Mouse (Mus musculus) embryonic facial prominence, embryonic 12.5 days (tissue): ENCODE results near the gene Gclc. TPM values are rescaled to one million over a fixed set of nuclear protein-coding genes. Genes with fewer than 3 reads are reported as not detected.

Experiments used
- ATAC-seq: fragments of 200-750 bp; cut with Nextera tagmentation; 2 replicates; pipeline ENCODE4 v1.8.0; 2017; ENCODE audit not compliant: insufficient number of reproducible peaks, insufficient read depth, low FRiP score, low TSS enrichment
- H3K27ac ChIP-seq: fragments of 300-500 bp; sonication (generic); 2 replicates; pipeline ENCODE4 v1.5.1; 2016; ENCODE audit warnings: mild to moderate bottlenecking
- H3K27me3 ChIP-seq: fragments of 300-500 bp; sonication (generic); 2 replicates; pipeline ENCODE4 v1.6.1; 2016; ENCODE audit warnings: mild to moderate bottlenecking, moderate library complexity
- H3K36me3 ChIP-seq: fragments of 300-500 bp; sonication (generic); 2 replicates; pipeline ENCODE4 v1.6.1; 2016; ENCODE audit warnings: mild to moderate bottlenecking
- H3K4me1 ChIP-seq: fragments of 300-500 bp; sonication (generic); 2 replicates; pipeline ENCODE4 v1.6.1; 2016
- H3K4me2 ChIP-seq: fragments of 300-500 bp; sonication (generic); replicated peaks from 2 replicates; pipeline ENCODE4 v1.6.1; 2016; ENCODE audit warnings: mild to moderate bottlenecking, moderate library complexity
- H3K4me3 ChIP-seq: fragments of 300-500 bp; sonication (generic); 2 replicates; pipeline ENCODE4 v1.5.1; 2016; ENCODE audit warnings: mild to moderate bottlenecking
- H3K9ac ChIP-seq: fragments of 300-500 bp; sonication (generic); 2 replicates; pipeline ENCODE4 v1.6.1; 2016; ENCODE audit warnings: mild to moderate bottlenecking, moderate library complexity
- H3K9me3 ChIP-seq: fragments of 300-500 bp; sonication (generic); 2 replicates; pipeline ENCODE4 v1.6.1; 2016; ENCODE audit warnings: mild to moderate bottlenecking, moderate library complexity
- WGBS: fragments of 180-500 bp; shearing (Covaris S2); methylation state at CpG from one replicate; pipeline ENCODE4 v1.1.7; 2016; 5-methylcytosine and 5-hydroxymethylcytosine counted together
- polyA plus RNA-seq: library from polyadenylated mRNA; unstranded; fragments of >200 nt; fragmentation: Nextera tagmentation; extraction: Ambion mirVana; gene quantifications from 2 replicates; pipeline ENCODE4 v1.2.1, GENCODE M21; 2016

Gene Gclc
- polyA plus RNA-seq, 1 experiment from 2014 or later = 18.3 TPM

GRCm38 (mm10) chr9:77789615-77790348, 35.4 kb downstream of the Gclc start:
- Histone ChIP-seq H3K9me3 (no peaks in the 10 kb centered on the region), H3K9ac (no peak overlapping the region), H3K4me2 (no peak overlapping the region), H3K4me1 (no peaks in the 10 kb centered on the region), H3K27me3 (no peaks in the 10 kb centered on the region), H3K36me3 (peaks cover 56% of the 10 kb centered on the region), H3K4me3 (no peak overlapping the region), H3K27ac (no peak overlapping the region)
- ATAC-seq = no peak
- 89% methylated on average over 12 of the region's 12 CpGs for WGBS

- WGBS = 58% methylated on average over 3 of the region's 3 CpGs
- peaks cover 29% of the 10 kb centered on the region for H3K36me3 ChIP-seq
Observed at GRCm38 (mm10) chr9:77793838-77794237, 39.5 kb downstream of the Gclc start.

GRCm38 (mm10) chr9:77802461-77802860, 48.1 kb downstream of the Gclc start:
- WGBS = 51% methylated on average over 7 of the region's 7 CpGs
- no peak overlapping the region for H3K27ac ChIP-seq
- no peak overlapping the region for H3K9ac ChIP-seq
- no peak overlapping the region for H3K4me2 ChIP-seq
- H3K4me1 ChIP-seq = no peaks in the 10 kb centered on the region
- H3K27me3 ChIP-seq = no peaks in the 10 kb centered on the region
- no peak overlapping the region for H3K4me3 ChIP-seq
- no peaks in the 10 kb centered on the region for H3K36me3 ChIP-seq
- no peaks in the 10 kb centered on the region for H3K9me3 ChIP-seq
- ATAC-seq = no peak

More at GRCm38 (mm10) chr9:77793838-77794237, 39.5 kb downstream of the Gclc start:
- Histone ChIP-seq H3K27me3 (no peaks in the 10 kb centered on the region), H3K27ac (no peak overlapping the region), H3K4me3 (no peak overlapping the region), H3K9me3 (no peaks in the 10 kb centered on the region), H3K9ac (no peak overlapping the region), H3K4me1 (no peaks in the 10 kb centered on the region), H3K4me2 (no peak overlapping the region)
- ATAC-seq = no peak

GRCm38 (mm10) chr9:77806426-77806825, 52.1 kb downstream of the Gclc start:
- H3K36me3 ChIP-seq = no peaks in the 10 kb centered on the region
- H3K4me3 ChIP-seq = peak overlapping the region; percentile 8; the same call in 1 of the 2 replicates
- H3K4me2 ChIP-seq = peak overlapping the region; percentile 36; the same call in 1 of the 2 replicates
- no peaks in the 10 kb centered on the region for H3K27me3 ChIP-seq
- no peak for ATAC-seq
- H3K4me1 ChIP-seq = no peaks in the 10 kb centered on the region
- H3K27ac ChIP-seq = no peak overlapping the region
- no peak overlapping the region for H3K9ac ChIP-seq
- WGBS = 54% methylated on average over 3 of the region's 3 CpGs
- no peaks in the 10 kb centered on the region for H3K9me3 ChIP-seq

GRCm38 (mm10) chr9:77806842-77807668, 52.7 kb downstream of the Gclc start:
- peak overlapping the region; percentile 8; the same call in 1 of the 2 replicates for H3K4me3 ChIP-seq
- WGBS = 29% methylated on average over 12 of the region's 12 CpGs
- peak; percentile 87 for ATAC-seq

GRCm38 (mm10) chr9:77808481-77808880, 54.1 kb downstream of the Gclc start:
- Histone ChIP-seq H3K9me3 (no peaks in the 10 kb centered on the region), H3K4me2 (no peak overlapping the region), H3K4me3 (no peak overlapping the region), H3K36me3 (no peaks in the 10 kb centered on the region), H3K4me1 (no peaks in the 10 kb centered on the region), H3K9ac (no peak overlapping the region), H3K27ac (no peak overlapping the region), H3K27me3 (no peaks in the 10 kb centered on the region)
- 84% methylated on average over 6 of the region's 6 CpGs for WGBS
- no peak for ATAC-seq

More at GRCm38 (mm10) chr9:77806842-77807668, 52.7 kb downstream of the Gclc start:
- H3K4me1 ChIP-seq = no peaks in the 10 kb centered on the region
- H3K27me3 ChIP-seq = no peaks in the 10 kb centered on the region
- H3K9ac ChIP-seq = no peak overlapping the region
- no peaks in the 10 kb centered on the region for H3K36me3 ChIP-seq
- no peaks in the 10 kb centered on the region for H3K9me3 ChIP-seq
- H3K27ac ChIP-seq = no peak overlapping the region
- peak overlapping the region; percentile 36; the same call in 1 of the 2 replicates for H3K4me2 ChIP-seq

GRCm38 (mm10) chr9:77818858-77819257, 64.5 kb downstream of the Gclc start:
- no peaks in the 10 kb centered on the region for H3K36me3 ChIP-seq
- no peak overlapping the region for H3K4me3 ChIP-seq
- ATAC-seq = no peak
- no peaks in the 10 kb centered on the region for H3K4me1 ChIP-seq
- WGBS = 73% methylated on average over 7 of the region's 7 CpGs
- no peaks in the 10 kb centered on the region for H3K9me3 ChIP-seq
- no peak overlapping the region for H3K4me2 ChIP-seq
- H3K27ac ChIP-seq = no peak overlapping the region
- no peak overlapping the region for H3K9ac ChIP-seq
- H3K27me3 ChIP-seq = no peaks in the 10 kb centered on the region

- H3K27ac ChIP-seq = no peak overlapping the region
- H3K9ac ChIP-seq = no peak overlapping the region
- H3K4me3 ChIP-seq = no peak overlapping the region
- H3K9me3 ChIP-seq = no peaks in the 10 kb centered on the region
- H3K4me2 ChIP-seq = no peak overlapping the region
- no peaks in the 10 kb centered on the region for H3K36me3 ChIP-seq
- 67% methylated on average over 2 of the region's 2 CpGs for WGBS
- no peaks in the 10 kb centered on the region for H3K4me1 ChIP-seq
- H3K27me3 ChIP-seq = no peaks in the 10 kb centered on the region
- ATAC-seq = no peak
Observed at GRCm38 (mm10) chr9:77819318-77819717, 65.0 kb downstream of the Gclc start.

GRCm38 (mm10) chr9:77820836-77821235, 66.5 kb downstream of the Gclc start:
- Histone ChIP-seq H3K9me3 (no peaks in the 10 kb centered on the region), H3K4me1 (peaks cover 7% of the 10 kb centered on the region; the same call in 1 of the 2 replicates), H3K27me3 (no peaks in the 10 kb centered on the region), H3K9ac (no peak overlapping the region), H3K4me3 (no peak overlapping the region), H3K27ac (no peak overlapping the region), H3K36me3 (no peaks in the 10 kb centered on the region), H3K4me2 (no peak overlapping the region)
- WGBS = 52% methylated on average over 4 of the region's 4 CpGs
- no peak for ATAC-seq

GRCm38 (mm10) chr9:77825380-77825961, 71.1 kb downstream of the Gclc start:
- ATAC-seq = peak; percentile 69
- H3K36me3 ChIP-seq = no peaks in the 10 kb centered on the region
- peaks cover 7% of the 10 kb centered on the region; the same call in 1 of the 2 replicates for H3K4me1 ChIP-seq
- H3K9ac ChIP-seq = no peak overlapping the region
- H3K27ac ChIP-seq = 0 out of 2 replicates have a peak overlapping the region, but pooled peaks have one; percentile 72
- H3K4me2 ChIP-seq = 0 out of 2 replicates have a peak overlapping the region, but pooled peaks have one; percentile 7
- WGBS = 9% methylated on average over 7 of the region's 7 CpGs
- H3K9me3 ChIP-seq = no peaks in the 10 kb centered on the region
- no peak overlapping the region for H3K4me3 ChIP-seq
- H3K27me3 ChIP-seq = no peaks in the 10 kb centered on the region

GRCm38 (mm10) chr9:77826237-77826636, 71.9 kb downstream of the Gclc start:
- Histone ChIP-seq H3K4me2 (no peak overlapping the region), H3K36me3 (no peaks in the 10 kb centered on the region), H3K27ac (0 out of 2 replicates have a peak overlapping the region, but pooled peaks have one; percentile 25), H3K9me3 (no peaks in the 10 kb centered on the region), H3K4me3 (no peak overlapping the region), H3K4me1 (peaks cover 7% of the 10 kb centered on the region; the same call in 1 of the 2 replicates), H3K27me3 (no peaks in the 10 kb centered on the region), H3K9ac (no peak overlapping the region)
- ATAC-seq = no peak
- WGBS = 35% methylated on average over 4 of the region's 4 CpGs
